Mouse (Mus musculus) C2C12 (cell line): ENCODE data around the gene 2900026A02Rik.

Source experiments
- CTCF ChIP-seq: IDR thresholded peaks from one replicate; pipeline ENCODE4 v1.5.1; 2011; ENCODE audit not compliant: control insufficient read depth, insufficient read depth, insufficient read length
- MAX ChIP-seq: IDR thresholded peaks from one replicate; pipeline ENCODE4 v1.6.1; 2011; ENCODE audit warnings: mild to moderate bottlenecking, control low read depth

- TF ChIP-seq CTCF (no peak), MAX (no peak)
Observed at GRCm38 (mm10) chr5:113157588-113157987, 63.4 kb downstream of the 2900026A02Rik start.
